Mouse (Mus musculus): ENCODE data around the gene Alx3. TPM values are rescaled to one million over a fixed set of nuclear protein-coding genes. Genes with fewer than 3 reads are reported as not detected.

Alx3 gene
- total RNA-seq, 2 experiments from 2014 or later, result not detected

- intact Hi-C loops (cut with DNase I), result no loop called here
- no peak for DNase-seq (ENCODE audit: low spot score)
Measured at GRCm38 (mm10) chr3:107582130-107582874, 12.5 kb upstream of the Alx3 start.

- intact Hi-C loops (cut with DNase I), result no loop called here
- DNase-seq (ENCODE audit: low spot score), result no peak
Measured at GRCm38 (mm10) chr3:107582875-107583767, 11.7 kb upstream of the Alx3 start.

DNA sequence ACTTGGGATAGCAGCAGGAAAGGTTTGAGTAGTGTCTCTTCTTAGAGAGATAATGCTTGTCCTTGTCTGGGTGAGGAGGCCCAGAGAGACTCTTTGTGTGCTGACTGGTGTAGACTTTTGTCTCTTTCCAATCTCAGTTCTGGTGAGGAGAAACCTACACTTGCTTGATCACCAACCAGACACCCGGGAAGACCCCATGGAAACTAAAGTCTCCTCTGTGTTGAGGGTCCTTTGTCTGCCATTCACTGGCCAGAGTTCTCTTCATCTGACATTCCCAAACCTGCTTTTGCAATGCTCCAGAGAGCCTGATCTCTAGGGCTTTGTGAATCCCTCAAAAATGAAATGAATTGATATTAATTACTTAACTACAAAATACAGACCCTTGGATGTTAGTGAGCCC is 10.9 kb upstream of the Alx3 start:
- DNase-seq (ENCODE audit: low spot score), result no peak
- intact Hi-C loops (cut with DNase I), result no loop called here

GRCm38 (mm10) chr3:107586504-107586903 is 8.3 kb upstream of the Alx3 start:
- no peak for DNase-seq (ENCODE audit: low spot score)
- intact Hi-C loops (cut with DNase I), result no loop called here

- no peak for DNase-seq (ENCODE audit: low spot score)
- intact Hi-C loops (cut with DNase I), result no loop called here
Measured at GRCm38 (mm10) chr3:107591612-107592011, 3.2 kb upstream of the Alx3 start.

DNA sequence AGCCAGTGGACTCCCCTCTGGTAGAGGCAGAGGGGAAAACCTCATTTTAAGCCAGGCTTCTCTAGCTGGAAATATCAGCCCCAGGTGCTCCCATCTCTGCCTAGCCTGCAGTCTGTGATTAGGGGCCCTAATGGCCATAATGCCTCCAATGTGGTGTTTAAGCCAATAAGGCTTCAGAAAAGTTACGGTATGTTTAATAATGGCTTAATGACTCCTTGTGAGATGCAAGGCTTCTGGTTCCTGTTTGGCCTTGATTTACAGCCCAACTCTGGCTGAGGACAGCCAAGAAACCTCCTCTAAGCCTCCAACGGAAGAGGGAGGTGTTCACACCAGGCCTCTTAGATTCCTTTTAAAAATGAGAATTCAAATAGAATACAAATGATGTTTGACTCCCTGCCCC is 1.2 kb upstream of the Alx3 start:
- DNase-seq (ENCODE audit: low spot score), result no peak
- intact Hi-C loops (cut with DNase I), result no loop called here

DNA sequence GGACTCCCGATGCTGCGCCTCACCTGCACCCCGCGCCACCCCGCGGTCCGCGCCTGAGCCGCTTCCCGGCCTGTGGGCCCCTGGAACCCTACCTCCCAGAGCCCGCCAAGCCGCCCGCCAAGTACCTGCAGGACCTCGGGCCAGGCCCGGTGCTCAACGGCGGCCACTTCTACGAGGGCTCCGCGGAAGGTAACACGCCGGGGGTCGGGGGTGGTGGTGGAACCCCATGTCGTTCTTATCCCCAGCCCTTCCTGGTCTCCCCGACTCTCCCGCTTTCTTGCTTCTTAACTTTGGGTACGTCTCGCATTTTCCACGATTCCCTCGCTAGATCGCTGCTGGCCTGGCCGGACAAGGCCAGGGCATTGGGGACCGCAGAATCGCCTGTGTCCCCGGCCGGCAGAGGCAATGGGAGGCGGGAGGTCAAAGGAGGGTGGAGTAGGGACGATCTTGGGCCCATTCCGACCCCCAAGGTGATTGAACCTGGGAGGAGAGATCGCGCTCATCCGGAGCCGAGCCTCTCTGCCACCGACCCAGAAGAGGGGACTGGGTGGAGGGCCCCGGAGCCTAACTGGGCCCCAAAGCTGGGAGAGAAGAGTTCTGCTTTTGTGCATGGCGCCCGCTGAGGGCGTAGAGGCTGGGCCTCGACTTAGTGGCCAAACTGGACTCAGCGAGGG is 570 bp downstream of the Alx3 start:
- no peak for DNase-seq (ENCODE audit: low spot score)
- intact Hi-C loops (cut with DNase I), result no loop called here

GRCm38 (mm10) chr3:107595938-107596461 is 1.2 kb downstream of the Alx3 start:
- DNase-seq (ENCODE audit: low spot score), result no peak
- intact Hi-C loops (cut with DNase I), result no loop called here

GRCm38 (mm10) chr3:107596559-107596958 is 1.7 kb downstream of the Alx3 start:
- intact Hi-C loops (cut with DNase I), result no loop called here
- no peak for DNase-seq (ENCODE audit: low spot score)

DNA sequence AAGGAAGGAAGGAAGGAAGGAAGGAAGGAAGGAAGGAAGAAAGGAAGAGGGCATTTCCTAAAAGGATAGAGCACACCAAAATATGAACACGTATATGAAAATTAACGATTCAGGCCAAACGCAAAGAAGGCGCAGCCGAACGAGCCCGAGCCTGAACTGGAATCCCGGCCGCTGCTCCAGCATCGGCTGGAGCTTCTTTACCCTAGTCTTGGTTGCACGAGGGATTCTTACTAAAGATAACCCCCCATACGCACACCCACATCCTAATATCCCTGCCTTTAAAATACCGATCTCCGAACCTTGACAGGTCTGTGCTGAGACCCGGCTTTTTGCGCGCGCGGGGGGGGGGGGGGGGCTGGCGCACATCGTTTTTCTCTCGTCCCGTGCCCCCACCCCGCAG is 2.3 kb downstream of the Alx3 start:
- DNase-seq (ENCODE audit: low spot score), result no peak
- intact Hi-C loops (cut with DNase I), result no loop called here

- DNase-seq (ENCODE audit: low spot score), result no peak
- intact Hi-C loops (cut with DNase I), result no loop called here
Measured at GRCm38 (mm10) chr3:107597586-107598389, 3.0 kb downstream of the Alx3 start.

DNA sequence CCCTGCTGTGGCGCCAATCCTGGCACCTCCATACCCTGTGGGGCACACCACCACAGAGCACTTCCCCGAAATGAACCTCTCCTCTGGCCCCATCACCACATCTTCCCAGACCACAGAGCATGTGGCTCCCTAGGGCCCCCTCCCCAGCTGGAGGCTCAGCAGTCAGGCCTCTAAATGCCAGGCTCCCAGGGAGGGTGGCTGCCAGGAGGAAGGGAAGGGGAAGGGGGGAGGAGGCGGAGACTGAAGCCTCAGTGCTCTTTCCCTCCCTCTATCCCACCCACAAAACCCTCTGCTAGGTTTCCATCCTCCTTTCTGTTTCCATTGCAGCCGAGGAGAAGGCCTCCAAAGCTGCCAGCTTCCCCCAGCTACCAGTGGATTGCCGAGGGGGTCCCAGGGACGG is 5.3 kb downstream of the Alx3 start:
- intact Hi-C loops (cut with DNase I), result loop anchor here (10.0 kb wide), 1 partner anchor 265 kb away; no protein-coding TSS in a partner anchor
- DNase-seq (ENCODE audit: low spot score), result no peak

- DNase-seq (ENCODE audit: low spot score), result no peak
- intact Hi-C loops (cut with DNase I), result loop anchor here (10.0 kb wide), 1 partner anchor 259 kb away; no protein-coding TSS in a partner anchor
Measured at GRCm38 (mm10) chr3:107605304-107605703, 10.5 kb downstream of the Alx3 start.

DNA sequence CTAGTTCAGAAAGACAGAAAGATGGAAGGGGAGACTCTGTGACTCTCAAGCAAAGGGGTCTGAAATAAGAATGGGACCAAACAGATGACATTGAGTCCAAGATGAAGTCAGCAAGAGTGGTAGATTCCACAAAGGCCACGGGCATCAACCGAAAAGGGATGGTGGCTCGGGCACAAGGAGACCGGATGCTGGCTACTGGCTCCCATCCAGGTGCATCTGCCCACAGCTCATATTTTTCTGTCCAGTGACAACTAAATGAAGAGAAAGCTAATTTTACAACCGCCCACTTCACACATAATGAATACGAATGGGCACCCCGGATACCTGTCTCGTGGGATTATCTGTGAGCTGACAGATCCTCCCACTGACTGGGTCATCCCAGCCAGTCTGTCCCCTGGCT is 12.4 kb downstream of the Alx3 start:
- intact Hi-C loops (cut with DNase I), result loop anchor here (10.0 kb wide), 1 partner anchor 258 kb away; no protein-coding TSS in a partner anchor
- no peak for DNase-seq (ENCODE audit: low spot score)

DNA sequence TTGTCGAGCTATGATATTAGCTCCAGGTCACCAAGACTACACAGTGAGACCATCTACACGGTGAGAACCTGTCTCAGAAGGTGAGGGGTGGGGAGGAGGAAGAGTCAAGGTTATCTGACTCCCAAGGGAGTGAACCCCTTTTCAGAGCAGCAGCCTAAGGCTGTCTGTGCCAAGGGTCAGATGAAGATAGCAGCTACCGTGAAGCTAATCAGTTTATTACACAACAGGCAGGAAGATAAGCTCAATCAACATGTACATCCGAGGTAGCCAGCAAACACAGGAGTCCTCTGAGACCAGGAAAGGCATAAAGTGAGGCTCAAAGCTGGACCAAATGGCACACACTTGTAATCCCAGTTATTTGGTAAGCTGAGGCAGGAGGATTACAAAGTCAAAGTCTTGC is 14.0 kb downstream of the Alx3 start:
- no peak for DNase-seq (ENCODE audit: low spot score)
- intact Hi-C loops (cut with DNase I), result loop anchor here (10.0 kb wide), 1 partner anchor 256 kb away; no protein-coding TSS in a partner anchor

- DNase-seq (ENCODE audit: low spot score), result no peak
- intact Hi-C loops (cut with DNase I), result loop anchor here (10.0 kb wide), 1 partner anchor 255 kb away; no protein-coding TSS in a partner anchor
Measured at GRCm38 (mm10) chr3:107609376-107609775, 14.5 kb downstream of the Alx3 start.

- no peak for DNase-seq (ENCODE audit: low spot score)
- intact Hi-C loops (cut with DNase I), result no loop called here
Measured at GRCm38 (mm10) chr3:107611394-107611793, 16.6 kb downstream of the Alx3 start.

- no peak for DNase-seq (ENCODE audit: low spot score)
- intact Hi-C loops (cut with DNase I), result loop anchor here (2.0 kb wide), 1 partner anchor 54 kb away; no protein-coding TSS in a partner anchor
Measured at GRCm38 (mm10) chr3:107612902-107613525, 18.2 kb downstream of the Alx3 start.

- DNase-seq (ENCODE audit: low spot score), result no peak
- intact Hi-C loops (cut with DNase I), result no loop called here
Measured at GRCm38 (mm10) chr3:107617800-107618199, 23.0 kb downstream of the Alx3 start.

Data from heart, postnatal 25 days (tissue).